Mouse (Mus musculus) forebrain, postnatal 0 days (tissue): Measurements from ENCODE around the gene Drd5. TPM values are rescaled to one million over a fixed set of nuclear protein-coding genes. Genes with fewer than 3 reads are reported as not detected.

Experiments used
- ATAC-seq: fragments of 200-750 bp; cut with Nextera tagmentation; 2 replicates; pipeline ENCODE4 v1.8.0; 2017; ENCODE audit warnings: mild to moderate bottlenecking, moderate library complexity
- DNase-seq: peaks from one replicate; pipeline ENCODE4 v3.0.0-alpha.2; 2015
- H3K27ac ChIP-seq: fragments of 300-500 bp; sonication (generic); 2 replicates; pipeline ENCODE4 v1.5.1; 2014; ENCODE audit warnings: low read depth, mild to moderate bottlenecking, antibody characterized with exemption, low read length, moderate library complexity, mixed read lengths
- H3K27me3 ChIP-seq: fragments of 300-500 bp; sonication (generic); 2 replicates; pipeline ENCODE4 v1.6.1; 2014; ENCODE audit warnings: mild to moderate bottlenecking, low read length, mixed read lengths; ENCODE audit not compliant: insufficient read depth
- H3K36me3 ChIP-seq: fragments of 300-500 bp; sonication (generic); 2 replicates; pipeline ENCODE4 v1.6.1; 2014; ENCODE audit warnings: mild to moderate bottlenecking, moderate library complexity; ENCODE audit not compliant: insufficient read depth
- H3K4me1 ChIP-seq: fragments of 300-500 bp; sonication (generic); 2 replicates; pipeline ENCODE4 v1.6.1; 2014; ENCODE audit warnings: antibody characterized with exemption; ENCODE audit not compliant: insufficient read depth
- H3K4me2 ChIP-seq: fragments of 300-500 bp; sonication (generic); 2 replicates; pipeline ENCODE4 v1.6.1; 2014; ENCODE audit warnings: low read depth, mild to moderate bottlenecking, moderate library complexity
- H3K4me3 ChIP-seq: fragments of 300-500 bp; sonication (generic); 2 replicates; pipeline ENCODE4 v1.5.1; 2014; ENCODE audit warnings: low read depth, low read length, mixed read lengths
- H3K9ac ChIP-seq: fragments of 300-500 bp; sonication (generic); 2 replicates; pipeline ENCODE4 v1.6.1; 2014; ENCODE audit warnings: mild to moderate bottlenecking
- H3K9me3 ChIP-seq: fragments of 300-500 bp; sonication (generic); 2 replicates; pipeline ENCODE4 v1.6.1; 2016; ENCODE audit warnings: low read length
- CTCF ChIP-seq: sonication (generic); IDR thresholded peaks from 2 replicates; pipeline ENCODE4 v1.5.1; 2016; ENCODE audit warnings: antibody characterized with exemption, control low read depth, low read depth
- WGBS: fragments of 180-500 bp; shearing (Covaris S2); extraction: QIAGEN DNeasy Blood & Tissue Kit; methylation state at CpG from one replicate; pipeline ENCODE4 v1.1.7; 2014; 5-methylcytosine and 5-hydroxymethylcytosine counted together
- polyA plus RNA-seq: library from polyadenylated mRNA; unstranded; fragments of >200 nt; fragmentation: Nextera tagmentation; extraction: Ambion mirVana; gene quantifications from 2 replicates; pipeline ENCODE4 v1.2.1, GENCODE M21; 2015
- total RNA-seq: library from RNA; depleted of rRNA; stranded (reverse); fragments of >200 nt; gene quantifications from 2 replicates; pipeline ENCODE4 v1.2.3, GENCODE M21; 2014

Drd5 gene
- total and polyA plus RNA-seq, 2 experiments from 2014 or later: 1.3 to 2.9 TPM

DNA sequence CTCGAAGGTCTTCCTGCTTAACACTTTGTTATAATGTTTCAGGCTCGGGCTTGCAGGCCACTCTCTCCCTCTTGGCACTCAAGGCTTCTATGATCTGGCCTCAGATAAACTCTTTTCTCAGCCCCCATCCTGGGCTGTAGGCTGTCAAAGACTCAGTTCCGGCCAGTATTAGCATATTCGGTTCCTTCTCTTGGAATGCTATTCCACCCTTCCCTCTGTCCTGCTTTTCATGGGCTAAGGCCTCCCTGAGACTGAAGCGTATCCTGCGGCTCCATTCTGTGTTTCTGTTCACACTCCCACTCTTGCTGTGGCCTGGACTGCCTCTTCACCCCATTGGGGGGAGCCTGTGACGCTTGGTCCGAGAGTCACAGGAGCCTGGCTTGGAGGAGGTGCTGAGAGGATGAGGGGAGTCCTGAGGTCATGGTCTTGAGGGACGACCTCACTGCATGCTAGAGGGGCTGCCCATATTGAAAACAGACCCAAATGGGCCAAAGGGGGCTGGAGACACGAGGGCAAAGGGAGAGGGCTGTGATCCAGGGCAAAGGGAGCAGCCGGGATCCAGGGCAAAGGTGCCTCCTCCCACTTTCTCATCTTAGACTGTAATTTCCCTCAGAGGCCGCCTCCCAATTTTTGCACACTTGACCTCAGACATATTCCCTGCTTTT lies 41.1 kb upstream of the Drd5 start:
- WGBS: 26% methylated on average over 12 of the region's 12 CpGs
- H3K4me3 ChIP-seq: no peak overlapping the region
- no peak for DNase-seq
- H3K9ac ChIP-seq: no peak overlapping the region
- H3K9me3 ChIP-seq: no peaks in the 10 kb centered on the region
- no peaks in the 10 kb centered on the region for H3K4me1 ChIP-seq
- H3K36me3 ChIP-seq: no peaks in the 10 kb centered on the region
- no peak for TF ChIP-seq CTCF
- peak; percentile 5; the same call in 1 of the 2 replicates for ATAC-seq
- no peak overlapping the region for H3K27ac ChIP-seq
- H3K4me2 ChIP-seq: peak overlapping the region; percentile 49
- peaks cover 64% of the 10 kb centered on the region for H3K27me3 ChIP-seq

GRCm38 (mm10) chr5:38280075-38280474 lies 39.1 kb upstream of the Drd5 start:
- H3K4me3 ChIP-seq: no peak overlapping the region
- no peaks in the 10 kb centered on the region for H3K9me3 ChIP-seq
- ATAC-seq (no peak), DNase-seq (no peak)
- H3K36me3 ChIP-seq: no peaks in the 10 kb centered on the region
- H3K9ac ChIP-seq: no peak overlapping the region
- no peak overlapping the region for H3K4me2 ChIP-seq
- H3K27ac ChIP-seq: no peak overlapping the region
- no peaks in the 10 kb centered on the region for H3K4me1 ChIP-seq
- no peak for TF ChIP-seq CTCF
- 18% methylated on average over 1 of the region's 1 CpGs for WGBS
- H3K27me3 ChIP-seq: peaks cover 50% of the 10 kb centered on the region

GRCm38 (mm10) chr5:38285724-38286123 lies 33.4 kb upstream of the Drd5 start:
- Histone ChIP-seq H3K4me1 (no peaks in the 10 kb centered on the region), H3K36me3 (no peaks in the 10 kb centered on the region), H3K27me3 (0 out of 2 replicates have a peak, but pooled peaks cover 2% of the 10 kb centered on the region), H3K27ac (no peak overlapping the region), H3K9ac (no peak overlapping the region), H3K9me3 (no peaks in the 10 kb centered on the region), H3K4me3 (no peak overlapping the region), H3K4me2 (no peak overlapping the region)
- WGBS: 77% methylated on average over 9 of the region's 9 CpGs
- ATAC-seq (no peak), DNase-seq (no peak)
- TF ChIP-seq CTCF: no peak

DNA sequence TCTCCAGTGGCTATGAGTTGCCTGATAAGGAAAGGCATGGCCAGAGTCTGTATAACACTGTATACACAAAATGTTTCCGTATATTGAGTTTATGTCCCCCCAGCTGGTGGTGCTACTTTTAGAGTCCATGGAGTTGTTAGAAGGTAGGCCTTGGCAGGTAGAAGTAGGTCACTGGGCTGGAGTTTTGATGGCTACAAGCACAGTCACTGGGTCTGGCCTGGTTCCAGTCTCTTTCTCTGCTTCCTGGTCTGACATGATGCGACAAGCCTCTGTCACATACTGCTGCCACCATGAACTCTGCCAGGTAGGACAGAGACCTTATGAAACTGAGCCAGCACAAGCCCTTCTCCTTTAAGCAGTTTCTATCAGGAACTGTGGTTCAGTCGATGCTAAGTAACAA lies 30.7 kb upstream of the Drd5 start:
- no peaks in the 10 kb centered on the region for H3K27me3 ChIP-seq
- no peaks in the 10 kb centered on the region for H3K4me1 ChIP-seq
- 92% methylated on average over 3 of the region's 3 CpGs for WGBS
- H3K9ac ChIP-seq: no peak overlapping the region
- no peak for TF ChIP-seq CTCF
- no peak overlapping the region for H3K27ac ChIP-seq
- no peaks in the 10 kb centered on the region for H3K9me3 ChIP-seq
- no peak for DNase-seq
- no peaks in the 10 kb centered on the region for H3K36me3 ChIP-seq
- H3K4me3 ChIP-seq: no peak overlapping the region
- H3K4me2 ChIP-seq: no peak overlapping the region
- ATAC-seq: no peak

GRCm38 (mm10) chr5:38301761-38302411 lies 17.3 kb upstream of the Drd5 start:
- Histone ChIP-seq H3K9me3 (no peaks in the 10 kb centered on the region), H3K4me1 (no peaks in the 10 kb centered on the region), H3K4me3 (no peak overlapping the region), H3K27me3 (no peaks in the 10 kb centered on the region), H3K9ac (no peak overlapping the region), H3K36me3 (no peaks in the 10 kb centered on the region), H3K4me2 (no peak overlapping the region), H3K27ac (no peak overlapping the region)
- TF ChIP-seq CTCF: no peak
- ATAC-seq (no peak), DNase-seq (no peak)
- 89% methylated on average over 12 of the region's 12 CpGs for WGBS

DNA sequence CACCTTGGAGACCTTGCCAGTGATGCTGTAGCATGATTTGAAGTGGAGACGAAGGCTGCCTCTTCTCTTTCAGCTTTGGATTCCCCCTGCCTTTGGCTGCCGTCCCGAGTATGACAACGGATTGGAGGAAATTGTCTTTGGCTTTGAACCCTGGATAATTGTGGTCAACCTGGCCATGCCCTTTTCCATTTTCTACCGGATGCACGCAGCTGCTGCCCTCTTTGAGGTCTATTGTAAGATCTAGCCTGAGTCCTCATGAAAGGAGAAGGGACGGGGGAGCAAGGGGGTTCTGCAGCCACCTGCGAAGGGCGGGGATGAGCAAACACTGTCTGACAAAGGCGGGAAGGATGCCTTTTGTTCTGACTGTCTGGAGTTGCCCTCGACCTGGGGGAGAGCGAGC lies 16.5 kb upstream of the Drd5 start:
- DNase-seq: no peak
- 25% methylated on average over 12 of the region's 12 CpGs for WGBS
- H3K4me2 ChIP-seq: no peak overlapping the region

DNA sequence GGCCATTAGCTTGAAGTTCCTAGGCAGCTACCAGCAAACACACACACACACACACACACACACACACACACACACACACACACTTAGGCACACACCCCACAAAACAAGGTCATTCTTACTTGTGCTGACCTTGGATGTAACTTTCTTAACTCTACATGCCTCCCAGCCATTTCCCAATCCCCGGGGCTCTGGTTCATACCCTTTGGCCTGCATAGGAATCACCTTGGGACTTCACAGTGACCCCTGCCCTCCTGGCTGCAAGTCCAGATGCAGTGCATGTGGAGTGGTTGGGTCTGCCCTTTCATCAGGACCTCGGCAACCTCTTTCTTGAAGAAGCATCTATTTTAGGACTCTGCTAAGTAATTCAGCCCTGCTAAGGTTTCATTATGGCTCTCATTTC lies 13.9 kb upstream of the Drd5 start:
- no peaks in the 10 kb centered on the region for H3K9me3 ChIP-seq
- no peak for DNase-seq
- H3K27me3 ChIP-seq: no peaks in the 10 kb centered on the region
- no peaks in the 10 kb centered on the region for H3K36me3 ChIP-seq
- 88% methylated on average over 2 of the region's 2 CpGs for WGBS
- H3K27ac ChIP-seq: no peak overlapping the region
- ATAC-seq: no peak
- H3K4me1 ChIP-seq: no peaks in the 10 kb centered on the region
- no peak overlapping the region for H3K4me3 ChIP-seq
- no peak overlapping the region for H3K4me2 ChIP-seq
- no peak for TF ChIP-seq CTCF
- H3K9ac ChIP-seq: no peak overlapping the region

More for the DNA sequence above, 16.5 kb upstream of the Drd5 start:
- Histone ChIP-seq H3K9me3 (no peaks in the 10 kb centered on the region), H3K27me3 (no peaks in the 10 kb centered on the region), H3K4me3 (no peak overlapping the region), H3K36me3 (no peaks in the 10 kb centered on the region), H3K27ac (no peak overlapping the region), H3K4me1 (no peaks in the 10 kb centered on the region), H3K9ac (no peak overlapping the region)
- ATAC-seq: no peak
- TF ChIP-seq CTCF: no peak
